Mouse (Mus musculus) intestine, postnatal 0 days (tissue): Measurements from ENCODE around the gene Phgr1. TPM values are rescaled to one million over a fixed set of nuclear protein-coding genes. Genes with fewer than 3 reads are reported as not detected.
A peak's percentile ranks its signal among the peaks of the same experiment; 100 is the strongest.

Experiments
- ATAC-seq: fragments of 200-750 bp; cut with Nextera tagmentation; 2 replicates; pipeline ENCODE4 v1.8.0; 2017; ENCODE audit warnings: mild to moderate bottlenecking, moderate TSS enrichment, moderate library complexity
- H3K27ac ChIP-seq: fragments of 300-500 bp; sonication (generic); 2 replicates; pipeline ENCODE4 v1.5.1; 2014; ENCODE audit warnings: mild to moderate bottlenecking, low read depth, low read length, moderate library complexity
- H3K27me3 ChIP-seq: fragments of 300-500 bp; sonication (generic); replicated peaks from 2 replicates; pipeline ENCODE4 v1.6.1; 2014; ENCODE audit warnings: low read length, mixed read lengths; ENCODE audit not compliant: control insufficient read depth, insufficient read depth
- H3K36me3 ChIP-seq: fragments of 300-500 bp; sonication (generic); 2 replicates; pipeline ENCODE4 v1.6.1; 2014; ENCODE audit warnings: mild to moderate bottlenecking, moderate library complexity; ENCODE audit not compliant: control insufficient read depth, insufficient read depth
- H3K4me1 ChIP-seq: fragments of 300-500 bp; sonication (generic); replicated peaks from 2 replicates; pipeline ENCODE4 v1.6.1; 2014; ENCODE audit warnings: antibody characterized with exemption, low read length, mixed read lengths; ENCODE audit not compliant: control insufficient read depth, insufficient read depth
- H3K4me2 ChIP-seq: fragments of 300-500 bp; sonication (generic); replicated peaks from 2 replicates; pipeline ENCODE4 v1.6.1; 2014; ENCODE audit warnings: low read depth, mild to moderate bottlenecking, moderate library complexity
- H3K4me3 ChIP-seq: fragments of 300-500 bp; sonication (generic); 2 replicates; pipeline ENCODE4 v1.5.1; 2014; ENCODE audit warnings: low read depth, low read length
- H3K9ac ChIP-seq: fragments of 300-500 bp; sonication (generic); 2 replicates; pipeline ENCODE4 v1.6.1; 2014; ENCODE audit warnings: mild to moderate bottlenecking, low read depth, low read length
- H3K9me3 ChIP-seq: fragments of 300-500 bp; sonication (generic); 2 replicates; pipeline ENCODE4 v1.6.1; 2016; ENCODE audit warnings: mixed run types; ENCODE audit not compliant: control insufficient read depth
- CTCF ChIP-seq: sonication (generic); IDR thresholded peaks from 2 replicates; pipeline ENCODE4 v1.5.1; 2016; ENCODE audit warnings: low read depth, mild to moderate bottlenecking, control low read depth, antibody characterized with exemption, moderate library complexity
- WGBS: fragments of 180-500 bp; shearing (Covaris S2); extraction: QIAGEN DNeasy Blood & Tissue Kit; methylation state at CpG from one replicate; pipeline ENCODE4 v1.1.7; 2014; 5-methylcytosine and 5-hydroxymethylcytosine counted together
- polyA plus RNA-seq: library from polyadenylated mRNA; unstranded; fragments of >200 nt; fragmentation: Nextera tagmentation; extraction: Ambion mirVana; gene quantifications from 2 replicates; pipeline ENCODE4 v1.2.1, GENCODE M21; 2015

Gene Phgr1
- polyA plus RNA-seq, 1 experiment from 2014 or later: 88.7 TPM

- no peaks in the 10 kb centered on the region; the same call in 1 of the 2 replicates for H3K27me3 ChIP-seq
- WGBS: 55% methylated on average over 1 of the region's 1 CpGs
- H3K9me3 ChIP-seq: no peaks in the 10 kb centered on the region
- no peak overlapping the region for H3K4me2 ChIP-seq
- peaks cover 11% of the 10 kb centered on the region; the same call in 1 of the 2 replicates for H3K4me1 ChIP-seq
- no peak overlapping the region for H3K9ac ChIP-seq
- TF ChIP-seq CTCF: no peak
- H3K36me3 ChIP-seq: no peaks in the 10 kb centered on the region
- H3K4me3 ChIP-seq: no peak overlapping the region
- no peak for ATAC-seq
- H3K27ac ChIP-seq: no peak overlapping the region
Observed at GRCm38 (mm10) chr2:118781115-118781514, 8.5 kb downstream of the Phgr1 start.

- no peaks in the 10 kb centered on the region for H3K9me3 ChIP-seq
- peak; percentile 51; the same call in 1 of the 2 replicates for ATAC-seq
- peaks cover 11% of the 10 kb centered on the region; the same call in 1 of the 2 replicates for H3K4me1 ChIP-seq
- no peak overlapping the region for H3K9ac ChIP-seq
- 32% methylated on average over 4 of the region's 4 CpGs for WGBS
- H3K27ac ChIP-seq: no peak overlapping the region
- no peak for TF ChIP-seq CTCF
- H3K4me3 ChIP-seq: no peak overlapping the region
- no peaks in the 10 kb centered on the region; the same call in 1 of the 2 replicates for H3K27me3 ChIP-seq
- H3K4me2 ChIP-seq: no peak overlapping the region
- no peaks in the 10 kb centered on the region for H3K36me3 ChIP-seq
Observed at GRCm38 (mm10) chr2:118782303-118782702, 9.7 kb downstream of the Phgr1 start.

- no peak overlapping the region for H3K4me2 ChIP-seq
- H3K4me1 ChIP-seq: peaks cover 11% of the 10 kb centered on the region; the same call in 1 of the 2 replicates
- no peaks in the 10 kb centered on the region for H3K36me3 ChIP-seq
- no peaks in the 10 kb centered on the region for H3K9me3 ChIP-seq
- 37% methylated on average over 5 of the region's 5 CpGs for WGBS
- H3K9ac ChIP-seq: no peak overlapping the region
- ATAC-seq: no peak
- TF ChIP-seq CTCF: no peak
- no peaks in the 10 kb centered on the region; the same call in 1 of the 2 replicates for H3K27me3 ChIP-seq
- H3K27ac ChIP-seq: no peak overlapping the region
- no peak overlapping the region for H3K4me3 ChIP-seq
Observed at GRCm38 (mm10) chr2:118783093-118783492, 10.5 kb downstream of the Phgr1 start.

- no peak for ATAC-seq
- H3K4me1 ChIP-seq: peaks cover 11% of the 10 kb centered on the region; the same call in 1 of the 2 replicates
- no peak for TF ChIP-seq CTCF
- H3K36me3 ChIP-seq: no peaks in the 10 kb centered on the region
- H3K9me3 ChIP-seq: no peaks in the 10 kb centered on the region
- 90% methylated on average over 7 of the region's 7 CpGs for WGBS
- no peak overlapping the region for H3K27ac ChIP-seq
- no peak overlapping the region for H3K9ac ChIP-seq
- H3K27me3 ChIP-seq: no peaks in the 10 kb centered on the region; the same call in 1 of the 2 replicates
- H3K4me3 ChIP-seq: no peak overlapping the region
- no peak overlapping the region for H3K4me2 ChIP-seq
Observed at GRCm38 (mm10) chr2:118783663-118784062, 11.1 kb downstream of the Phgr1 start.

- no peak overlapping the region for H3K27ac ChIP-seq
- H3K9ac ChIP-seq: no peak overlapping the region
- no peak for TF ChIP-seq CTCF
- no peaks in the 10 kb centered on the region for H3K36me3 ChIP-seq
- 70% methylated on average over 5 of the region's 5 CpGs for WGBS
- no peak overlapping the region for H3K4me2 ChIP-seq
- ATAC-seq: no peak
- H3K4me1 ChIP-seq: peaks cover 5% of the 10 kb centered on the region; the same call in 1 of the 2 replicates
- 0 out of 2 replicates have a peak, but pooled peaks cover 3% of the 10 kb centered on the region for H3K27me3 ChIP-seq
- H3K9me3 ChIP-seq: no peaks in the 10 kb centered on the region
- no peak overlapping the region for H3K4me3 ChIP-seq
Observed at GRCm38 (mm10) chr2:118786525-118786924, 14.0 kb downstream of the Phgr1 start.

- Histone ChIP-seq H3K4me1 (no peaks in the 10 kb centered on the region; the same call in 1 of the 2 replicates), H3K4me2 (no peak overlapping the region), H3K9ac (no peak overlapping the region), H3K27ac (no peak overlapping the region), H3K4me3 (no peak overlapping the region), H3K9me3 (no peaks in the 10 kb centered on the region), H3K27me3 (0 out of 2 replicates have a peak, but pooled peaks cover 3% of the 10 kb centered on the region), H3K36me3 (no peaks in the 10 kb centered on the region)
- ATAC-seq: no peak
- TF ChIP-seq CTCF: no peak
- 92% methylated on average over 11 of the region's 11 CpGs for WGBS
Observed at GRCm38 (mm10) chr2:118789501-118789900, 16.9 kb downstream of the Phgr1 start.

- peak overlapping the region; percentile 60 for H3K4me2 ChIP-seq
- H3K27ac ChIP-seq: no peak overlapping the region
- 0 out of 2 replicates have a peak overlapping the region, but pooled peaks have one; percentile 11 for H3K9ac ChIP-seq
- no peak for ATAC-seq
- no peaks in the 10 kb centered on the region for H3K9me3 ChIP-seq
- 0 out of 2 replicates have a peak overlapping the region, but pooled peaks have one; percentile 12 for H3K4me3 ChIP-seq
- 63% methylated on average over 12 of the region's 12 CpGs for WGBS
- TF ChIP-seq CTCF: no peak
- no peaks in the 10 kb centered on the region for H3K36me3 ChIP-seq
- no peaks in the 10 kb centered on the region; the same call in 1 of the 2 replicates for H3K4me1 ChIP-seq
- H3K27me3 ChIP-seq: 0 out of 2 replicates have a peak, but pooled peaks cover 3% of the 10 kb centered on the region
Observed at GRCm38 (mm10) chr2:118790221-118790550, 17.6 kb downstream of the Phgr1 start.
